Mouse (Mus musculus): ENCODE measurements around the gene Acaa1b.

GRCm38 (mm10) chr9:119110640-119111039, 46.3 kb downstream of the Acaa1b start:
- TF ChIP-seq CTCF (IDR thresholded peaks at IDR 0.05; ENCODE audit: borderline replicate concordance, control insufficient read depth, extremely low read depth, insufficient read depth, low read length, poor library complexity) (no peak), POLR2A (IDR thresholded peaks at IDR 0.05; ENCODE audit: control insufficient read depth, extremely low read depth, insufficient read depth, low read length, poor library complexity) (no peak)
